In genomic region chr8:123428343-123428893, GRCm38 (mm10) we compare ENCODE assay signal across 22 mouse cellular contexts. TPM values are rescaled to one million over a fixed set of nuclear protein-coding genes. Genes with fewer than 3 reads are reported as not detected.
DNase-seq lines count a peak whose midpoint lies in the region; ATAC-seq and TF ChIP-seq lines count a peak whose summit lies in the region.
"Had no signal": no experiment of that assay in that cellular context is flagged by ENCODE, and none has a peak within 500 bp of the region (broad histone marks: within the 10 kb centered on the region; RNA-seq: fewer than 3 reads in every experiment).

No protein-coding gene starts in this region.

- H3K79me2 ChIP-seq in CH12.LX (replicated peaks; ENCODE audit: control insufficient read depth, extremely low read depth, insufficient read depth, poor library complexity, severe bottlenecking): peaks cover 24% of the 10 kb centered on the region

- DNase-seq in cerebellum, adult 9-11 months: peak; percentile 30
- no peak for DNase-seq in cerebellum, adult 18-20 months
- DNase-seq in CH12.LX (ENCODE audit: extremely low read depth): peak; percentile 62
- no peak for DNase-seq in kidney, adult 8-10 months
- DNase-seq: adrenal gland, adult 8-10 months; adrenal gland, postnatal 14 days; adrenal gland, postnatal 36 days; B cell, adult 2 months; cerebellum, adult 8-10 months; cerebellum, postnatal 10 days; cerebellum, postnatal 25 days; forebrain, postnatal 0 days had no signal

- peaks cover 22% of the 10 kb centered on the region for H3K36me3 ChIP-seq in megakaryocyte, embryonic 14.5 days (replicated peaks; ENCODE audit: low read length)
- peaks cover 40 to 46% of the 10 kb centered on the region in 2 experiments for H3K36me3 ChIP-seq in CH12.LX (replicated peaks in 1 of 2; ENCODE audit: control insufficient read depth in 1 of 2, insufficient read depth in 1 of 2, low read length in 1 of 2)
- H3K36me3 ChIP-seq in midbrain, embryonic 16.5 days (ENCODE audit: control insufficient read depth, insufficient read depth, low read length): no peaks in the 10 kb centered on the region
- H3K36me3 ChIP-seq: embryonic facial prominence, embryonic 10.5 days; embryonic facial prominence, embryonic 12.5 days had no signal

- no peak for TF ChIP-seq EP300 in CH12.LX (IDR thresholded peaks at IDR 0.05; ENCODE audit: low read length)

- H3K4me3 ChIP-seq in megakaryocyte, embryonic 14.5 days (replicated peaks): peak overlapping the region; percentile 33
- H3K4me3 ChIP-seq in CH12.LX (replicated peaks in 1 of 3; ENCODE audit: low read depth in 2 of 3, low read length in 2 of 3, poor library complexity in 1 of 3): peak overlapping the region; percentile 53 to 66 (median 58)
- no peak overlapping the region for H3K4me3 ChIP-seq in midbrain, embryonic 16.5 days (ENCODE audit: low read depth, low read length)
- H3K4me3 ChIP-seq: embryonic facial prominence, embryonic 10.5 days; embryonic facial prominence, embryonic 12.5 days; forebrain, embryonic 13.5 days; forebrain, embryonic 15.5 days had no signal

- no peak for ATAC-seq in megakaryocyte, adult 5-6 weeks (ENCODE audit: poor library complexity, severe bottlenecking)
- no peak for ATAC-seq in midbrain, embryonic 16.5 days
- ATAC-seq: activated CD4-positive, CD25-positive, alpha-beta regulatory T cell, adult 4 months; CD4-positive, CD25-positive, alpha-beta regulatory T cell, adult 4 months; forebrain, embryonic 13.5 days; forebrain, embryonic 15.5 days; forebrain, postnatal 0 days had no signal

- peaks cover 2% of the 10 kb centered on the region; the same call in 1 of the 2 replicates for H3K4me1 ChIP-seq in megakaryocyte, embryonic 14.5 days
- no peaks in the 10 kb centered on the region for H3K4me1 ChIP-seq in CH12.LX (ENCODE audit: control insufficient read depth in 1 of 2, insufficient read depth in 2 of 2)
- no peaks in the 10 kb centered on the region for H3K4me1 ChIP-seq in midbrain, embryonic 16.5 days (ENCODE audit: control insufficient read depth, insufficient read depth, low read length)
- H3K4me1 ChIP-seq: embryonic facial prominence, embryonic 10.5 days; embryonic facial prominence, embryonic 12.5 days; forebrain, embryonic 13.5 days; forebrain, embryonic 15.5 days had no signal

- no peak for TF ChIP-seq RAD21 in CH12.LX (IDR thresholded peaks at IDR 0.05; ENCODE audit: low read depth, low read length)

- H3K27ac ChIP-seq in CH12.LX (ENCODE audit: insufficient read depth, low read depth): peak overlapping the region; percentile 94
- no peak overlapping the region for H3K27ac ChIP-seq in midbrain, embryonic 16.5 days (ENCODE audit: low read length)
- H3K27ac ChIP-seq: embryonic facial prominence, embryonic 10.5 days; embryonic facial prominence, embryonic 12.5 days; forebrain, embryonic 13.5 days; forebrain, embryonic 15.5 days had no signal

- H3K9ac ChIP-seq in CH12.LX (ENCODE audit: insufficient read depth, low read depth): peak overlapping the region; percentile 87; the same call in 1 of the 2 replicates
- no peak overlapping the region for H3K9ac ChIP-seq in midbrain, embryonic 16.5 days (ENCODE audit: low read depth, low read length)
- H3K9ac ChIP-seq: embryonic facial prominence, embryonic 12.5 days; forebrain, embryonic 13.5 days; forebrain, embryonic 15.5 days; forebrain, postnatal 0 days had no signal

- peaks cover 69% of the 10 kb centered on the region for H3K9me3 ChIP-seq in megakaryocyte, embryonic 14.5 days
- peaks cover 58% of the 10 kb centered on the region for H3K9me3 ChIP-seq in CH12.LX (replicated peaks; ENCODE audit: low read length)
- H3K9me3 ChIP-seq in midbrain, embryonic 16.5 days (replicated peaks; ENCODE audit: control insufficient read depth, low read length, poor library complexity, severe bottlenecking): peaks cover 25% of the 10 kb centered on the region

- WGBS in midbrain, embryonic 16.5 days: 99% methylated on average over 29 of the region's 29 CpGs

- TF ChIP-seq POLR2A in CH12.LX (IDR thresholded peaks at IDR 0.05; ENCODE audit: low read depth, low read length): peak; percentile 55

- dilution Hi-C loops in CH12.LX (cut with MboI; ENCODE audit: extremely low pct_ligation_motif_present, extremely low pct_unique_long_range_greater_than_20kb, low sequenced_read_pairs): no loop called here

- H3K27me3 ChIP-seq in megakaryocyte, embryonic 14.5 days (replicated peaks): peaks cover 6% of the 10 kb centered on the region
- H3K27me3 ChIP-seq in CH12.LX (replicated peaks): no peaks in the 10 kb centered on the region
- no peaks in the 10 kb centered on the region for H3K27me3 ChIP-seq in midbrain, embryonic 16.5 days (ENCODE audit: control insufficient read depth, insufficient read depth, low read depth, low read length)
- H3K27me3 ChIP-seq: embryonic facial prominence, embryonic 12.5 days; forebrain, embryonic 13.5 days; forebrain, embryonic 15.5 days had no signal

- H3K4me2 ChIP-seq in CH12.LX (ENCODE audit: insufficient read depth, low read depth, poor library complexity, severe bottlenecking): no peak overlapping the region
- no peak overlapping the region for H3K4me2 ChIP-seq in midbrain, embryonic 16.5 days (ENCODE audit: low read length)
- H3K4me2 ChIP-seq: embryonic facial prominence, embryonic 12.5 days; forebrain, embryonic 13.5 days; forebrain, embryonic 15.5 days had no signal

- in situ Hi-C loops in CH12.LX (cut with MboI; ENCODE audit: low pct_ligation_motif_present, low pct_unique_long_range_greater_than_20kb, low sequenced_read_pairs): no loop called here

- TF ChIP-seq CTCF in CH12.LX (conservative IDR thresholded peaks at IDR 0.05 in 1 of 2, IDR thresholded peaks at IDR 0.05 in 1 of 2; ENCODE audit: low read depth in 2 of 2, low read length in 2 of 2): no peak

TF ChIP-seq in CH12.LX, 34 proteins besides CTCF, POLR2A, EP300 and RAD21 (continues in another document):
- TF ChIP-seq HCFC1 (IDR thresholded peaks at IDR 0.05; ENCODE audit: low read depth, low read length) (peak; percentile 11; the same call in 1 of the 2 replicates), MXI1 (IDR thresholded peaks at IDR 0.05; ENCODE audit: low read depth, low read length) (peak; percentile 75), ELF1 (IDR thresholded peaks at IDR 0.05; ENCODE audit: low read depth, low read length) (peak; percentile 27; the same call in 1 of the 2 replicates), NELFE (IDR thresholded peaks at IDR 0.05; ENCODE audit: low read depth, low read length) (peak; percentile 39; the same call in 1 of the 2 replicates), SIN3A (IDR thresholded peaks at IDR 0.05; ENCODE audit: low read length) (peak; percentile 1; the same call in 1 of the 2 replicates), CHD2 (IDR thresholded peaks at IDR 0.05; ENCODE audit: low read length) (peak; percentile 55; the same call in 1 of the 2 replicates), TCF12 (IDR thresholded peaks at IDR 0.05; ENCODE audit: low read depth, low read length) (peak; percentile 38), KAT2A (IDR thresholded peaks at IDR 0.05; ENCODE audit: insufficient replicate concordance, low read length) (no peak), ZMIZ1 (IDR thresholded peaks at IDR 0.05; ENCODE audit: low read depth, low read length) (0 out of 2 replicates have a peak, but pooled peaks have one; percentile 13), JUN (IDR thresholded peaks at IDR 0.05; ENCODE audit: insufficient read depth, low read depth, low read length) (no peak), MEF2A (IDR thresholded peaks at IDR 0.05; ENCODE audit: borderline replicate concordance, low read depth, low read length) (no peak)

RNA-seq across cellular contexts. Expression of gene Def8, which starts 5.1 kb away (rescaled TPM):
- polyA plus RNA-seq in megakaryocyte, embryonic 14.5 days (2012; ENCODE audit: insufficient read depth, low replicate concordance): 20.7 and 47.5 TPM in 2 replicates
- total RNA-seq in megakaryocyte, adult 5-6 weeks (2015): 15.2 and 19.6 TPM in 2 replicates
- total RNA-seq in megakaryocyte, adult 5-6 weeks (2017): 24.9 and 27.3 TPM in 2 replicates
- total RNA-seq in CH12.LX (2012; rRNA removed) (19.9 and 20.9 TPM in 2 replicates), CH12.LX (2014; rRNA removed) (16.8 and 17.9 TPM in 2 replicates)
- 22.4 and 23.3 TPM in 2 replicates for polyA plus RNA-seq in CH12.LX (2012; ENCODE audit: insufficient read length, low read depth)
- 45.4 and 49.5 TPM in 2 replicates for polyA plus RNA-seq in midbrain, embryonic 16.5 days (2015; fragmentation: Nextera tagmentation; extraction: Ambion mirVana)

RNA-seq across cellular contexts. Expression of gene Tubb3, which starts 17.2 kb away (rescaled TPM):
- 123 and 178 TPM in 2 replicates for polyA plus RNA-seq in megakaryocyte, embryonic 14.5 days (2012; ENCODE audit: insufficient read depth, low replicate concordance)
- total RNA-seq in megakaryocyte, adult 5-6 weeks (2015): 0.89 and 1.0 TPM in 2 replicates
- total RNA-seq in megakaryocyte, adult 5-6 weeks (2017): 0.37 and 1.2 TPM in 2 replicates
- 1.8 and 3.1 TPM in 2 replicates for total RNA-seq in CH12.LX (2012; rRNA removed)
- total RNA-seq in CH12.LX (2014; rRNA removed): 1.3 and 2.2 TPM in 2 replicates
- polyA plus RNA-seq in CH12.LX (2012; ENCODE audit: insufficient read length, low read depth): 1.8 and 2.6 TPM in 2 replicates
- polyA plus RNA-seq in midbrain, embryonic 16.5 days (2015; fragmentation: Nextera tagmentation; extraction: Ambion mirVana): 2,090 and 2,148 TPM in 2 replicates

RNA-seq across cellular contexts. Expression of gene Mc1r, which starts 21.5 kb away (rescaled TPM):
- 1.1 TPM in 1 of 2 replicates, not detected in the other for polyA plus RNA-seq in megakaryocyte, embryonic 14.5 days (2012; ENCODE audit: insufficient read depth, low replicate concordance)
- not detected in 2 replicates for total RNA-seq in megakaryocyte, adult 5-6 weeks (2015)
- not detected in 2 replicates for total RNA-seq in megakaryocyte, adult 5-6 weeks (2017)
- 0.04 TPM in 1 of 2 replicates, not detected in the other for total RNA-seq in CH12.LX (2012; rRNA removed)
- total RNA-seq in CH12.LX (2014; rRNA removed): not detected in 2 replicates
- 0.07 TPM in 1 of 2 replicates, not detected in the other for polyA plus RNA-seq in CH12.LX (2012; ENCODE audit: insufficient read length, low read depth)
- 0.08 and 0.11 TPM in 2 replicates for polyA plus RNA-seq in midbrain, embryonic 16.5 days (2015; fragmentation: Nextera tagmentation; extraction: Ambion mirVana)
- total RNA-seq: adrenal gland, adult 18-20 months; adrenal gland, postnatal 14 days; adrenal gland, postnatal 36 days had no signal
- polyA plus RNA-seq: activated CD4-positive, CD25-positive, alpha-beta regulatory T cell, adult 4 months; embryonic facial prominence, embryonic 10.5 days had no signal

RNA-seq across cellular contexts. Expression of gene Afg3l1, which starts 49.3 kb away (rescaled TPM):
- 8.8 and 20.1 TPM in 2 replicates for polyA plus RNA-seq in megakaryocyte, embryonic 14.5 days (2012; ENCODE audit: insufficient read depth, low replicate concordance)
- total RNA-seq in megakaryocyte, adult 5-6 weeks (2015): 10.4 and 11.7 TPM in 2 replicates
- 12.2 and 13.3 TPM in 2 replicates for total RNA-seq in megakaryocyte, adult 5-6 weeks (2017)
- total RNA-seq in CH12.LX (2012; rRNA removed) (36.0 and 36.2 TPM in 2 replicates), CH12.LX (2014; rRNA removed) (16.4 and 20.3 TPM in 2 replicates)
- 47.6 and 48.0 TPM in 2 replicates for polyA plus RNA-seq in CH12.LX (2012; ENCODE audit: insufficient read length, low read depth)
- polyA plus RNA-seq in midbrain, embryonic 16.5 days (2015; fragmentation: Nextera tagmentation; extraction: Ambion mirVana): 55.3 and 58.6 TPM in 2 replicates

RNA-seq across cellular contexts. Expression of gene Tcf25, which starts 54.9 kb away (rescaled TPM):
- polyA plus RNA-seq in megakaryocyte, embryonic 14.5 days (2012; ENCODE audit: insufficient read depth, low replicate concordance): 41.1 and 108 TPM in 2 replicates
- total RNA-seq in megakaryocyte, adult 5-6 weeks (2015): 68.3 and 86.8 TPM in 2 replicates
- total RNA-seq in megakaryocyte, adult 5-6 weeks (2017): 187 and 329 TPM in 2 replicates
- total RNA-seq in CH12.LX (2012; rRNA removed) (142 and 168 TPM in 2 replicates), CH12.LX (2014; rRNA removed) (204 and 207 TPM in 2 replicates)
- polyA plus RNA-seq in CH12.LX (2012; ENCODE audit: insufficient read length, low read depth): 393 and 396 TPM in 2 replicates
- polyA plus RNA-seq in midbrain, embryonic 16.5 days (2015; fragmentation: Nextera tagmentation; extraction: Ambion mirVana): 338 and 394 TPM in 2 replicates

Comparison
In these comparisons a context has a peak if more than half of its experiments do, and no peak if none do; other contexts are left out.
1. DNase-seq: peak in cerebellum, adult 9-11 months (single experiment) and CH12.LX (single experiment); none in cerebellum, adult 18-20 months (0 of 2) and kidney, adult 8-10 months (0 of 2).
2. RNA of gene Tubb3, which starts 17.2 kb away (polyA plus RNA-seq): 2,090 to 2,148 TPM in midbrain, embryonic 16.5 days and 123 to 178 TPM in megakaryocyte, embryonic 14.5 days; 1.8 to 2.6 TPM in CH12.LX; every median in the first group is over 10 times any median in the second.